Mouse (Mus musculus): ENCODE measurements around the gene Pde3b. TPM values are rescaled to one million over a fixed set of nuclear protein-coding genes. Genes with fewer than 3 reads are reported as not detected.
A peak's percentile ranks its signal among the peaks of the same experiment; 100 is the strongest.
"Not testable (repeated sequence)": the region's sequence is repeated elsewhere in the genome, so short reads cannot be mapped to it uniquely, and the experiment has no call there.

The Pde3b gene
- 10.3 and 14.7 TPM in 2 replicates for polyA plus RNA-seq (2011; ENCODE audit: insufficient read length, low read depth, missing spikeins)

GRCm38 (mm10) chr7:114414421-114415335 lies at the start of gene Pde3b:
TSS of gene Pde3b (plus strand) at chr7:114415281.
- Histone ChIP-seq H3K4me3 (ENCODE audit: insufficient read depth, low read length) (peak within 1 kb of the TSS; percentile 61), H3K27ac (ENCODE audit: insufficient read depth, low read length) (no peak within 1 kb of the TSS), H3K4me1 (ENCODE audit: control insufficient read depth, insufficient read depth, low read length) (no peaks in the 10 kb centered on the region)
- TF ChIP-seq CTCF (IDR thresholded peaks at IDR 0.05; ENCODE audit: borderline replicate concordance, insufficient read depth, low read length) (no peak), POLR2A (IDR thresholded peaks at IDR 0.05; ENCODE audit: low read depth, low read length) (no peak)

GRCm38 (mm10) chr7:114402130-114402529 lies 13.0 kb upstream of the Pde3b start:
- no peak overlapping the region for H3K4me3 ChIP-seq (ENCODE audit: insufficient read depth, low read length)
- H3K27ac ChIP-seq (ENCODE audit: insufficient read depth, low read length) = no peak overlapping the region
- no peak for TF ChIP-seq POLR2A (IDR thresholded peaks at IDR 0.05; ENCODE audit: low read depth, low read length)
- TF ChIP-seq CTCF (IDR thresholded peaks at IDR 0.05; ENCODE audit: borderline replicate concordance, insufficient read depth, low read length) = no peak

GRCm38 (mm10) chr7:114415336-114416020 lies 397 bp downstream of the Pde3b start:
- Histone ChIP-seq H3K27ac (ENCODE audit: insufficient read depth, low read length) (no peak overlapping the region), H3K4me3 (ENCODE audit: insufficient read depth, low read length) (peak overlapping the region; percentile 61), H3K4me1 (ENCODE audit: control insufficient read depth, insufficient read depth, low read length) (no peaks in the 10 kb centered on the region)
- no peak for TF ChIP-seq CTCF (IDR thresholded peaks at IDR 0.05; ENCODE audit: borderline replicate concordance, insufficient read depth, low read length)
- TF ChIP-seq POLR2A (IDR thresholded peaks at IDR 0.05; ENCODE audit: low read depth, low read length) = no peak

More at GRCm38 (mm10) chr7:114402130-114402529, 13.0 kb upstream of the Pde3b start:
- H3K4me1 ChIP-seq (ENCODE audit: control insufficient read depth, insufficient read depth, low read length) = no peaks in the 10 kb centered on the region

GRCm38 (mm10) chr7:114416021-114416845 lies 1.2 kb downstream of the Pde3b start:
- no peak for TF ChIP-seq CTCF (IDR thresholded peaks at IDR 0.05; ENCODE audit: borderline replicate concordance, insufficient read depth, low read length)
- TF ChIP-seq POLR2A (IDR thresholded peaks at IDR 0.05; ENCODE audit: low read depth, low read length) = no peak
- H3K4me3 ChIP-seq (ENCODE audit: insufficient read depth, low read length) = peak overlapping the region; percentile 61
- no peaks in the 10 kb centered on the region for H3K4me1 ChIP-seq (ENCODE audit: control insufficient read depth, insufficient read depth, low read length)
- no peak overlapping the region for H3K27ac ChIP-seq (ENCODE audit: insufficient read depth, low read length)

- not testable (repeated sequence) for H3K4me1 ChIP-seq (ENCODE audit: control insufficient read depth, insufficient read depth, low read length); H3K4me3 ChIP-seq (ENCODE audit: insufficient read depth, low read length); H3K27ac ChIP-seq (ENCODE audit: insufficient read depth, low read length)
Observed at GRCm38 (mm10) chr7:114419331-114419730, 4.2 kb downstream of the Pde3b start.

- no peak for TF ChIP-seq CTCF (IDR thresholded peaks at IDR 0.05; ENCODE audit: borderline replicate concordance, insufficient read depth, low read length)
- Histone ChIP-seq H3K27ac (ENCODE audit: insufficient read depth, low read length) (no peak overlapping the region), H3K4me3 (ENCODE audit: insufficient read depth, low read length) (no peak overlapping the region), H3K4me1 (ENCODE audit: control insufficient read depth, insufficient read depth, low read length) (no peaks in the 10 kb centered on the region)
Observed at GRCm38 (mm10) chr7:114420918-114421317, 5.8 kb downstream of the Pde3b start.

GRCm38 (mm10) chr7:114422224-114422623 lies 7.1 kb downstream of the Pde3b start:
- Histone ChIP-seq H3K27ac (ENCODE audit: insufficient read depth, low read length) (no peak overlapping the region), H3K4me3 (ENCODE audit: insufficient read depth, low read length) (no peak overlapping the region), H3K4me1 (ENCODE audit: control insufficient read depth, insufficient read depth, low read length) (no peaks in the 10 kb centered on the region)
- TF ChIP-seq POLR2A (IDR thresholded peaks at IDR 0.05; ENCODE audit: low read depth, low read length) = no peak

- Histone ChIP-seq H3K4me1 (ENCODE audit: control insufficient read depth, insufficient read depth, low read length) (no peaks in the 10 kb centered on the region), H3K27ac (ENCODE audit: insufficient read depth, low read length) (no peak overlapping the region), H3K4me3 (ENCODE audit: insufficient read depth, low read length) (no peak overlapping the region)
- TF ChIP-seq CTCF (IDR thresholded peaks at IDR 0.05; ENCODE audit: borderline replicate concordance, insufficient read depth, low read length) (no peak), POLR2A (IDR thresholded peaks at IDR 0.05; ENCODE audit: low read depth, low read length) (no peak)
Observed at GRCm38 (mm10) chr7:114429768-114430167, 14.7 kb downstream of the Pde3b start.

- TF ChIP-seq CTCF (IDR thresholded peaks at IDR 0.05; ENCODE audit: borderline replicate concordance, insufficient read depth, low read length) (no peak), POLR2A (IDR thresholded peaks at IDR 0.05; ENCODE audit: low read depth, low read length) (no peak)
- Histone ChIP-seq H3K4me3 (ENCODE audit: insufficient read depth, low read length) (no peak overlapping the region), H3K27ac (ENCODE audit: insufficient read depth, low read length) (no peak overlapping the region), H3K4me1 (ENCODE audit: control insufficient read depth, insufficient read depth, low read length) (no peaks in the 10 kb centered on the region)
Observed at GRCm38 (mm10) chr7:114431966-114432365, 16.9 kb downstream of the Pde3b start.
